Mouse (Mus musculus) cerebellum, postnatal 10 days (tissue): ENCODE results near the gene Cldn10.
A peak's percentile ranks its signal among the peaks of the same experiment; 100 is the strongest.

ENCODE experiments used
- DNase-seq, 2 experiments: peaks; one replicate each; pipeline ENCODE4 v3.0.0; 2021; ENCODE audit warnings: mixed read lengths in 2 of 2

Cldn10 gene

DNA sequence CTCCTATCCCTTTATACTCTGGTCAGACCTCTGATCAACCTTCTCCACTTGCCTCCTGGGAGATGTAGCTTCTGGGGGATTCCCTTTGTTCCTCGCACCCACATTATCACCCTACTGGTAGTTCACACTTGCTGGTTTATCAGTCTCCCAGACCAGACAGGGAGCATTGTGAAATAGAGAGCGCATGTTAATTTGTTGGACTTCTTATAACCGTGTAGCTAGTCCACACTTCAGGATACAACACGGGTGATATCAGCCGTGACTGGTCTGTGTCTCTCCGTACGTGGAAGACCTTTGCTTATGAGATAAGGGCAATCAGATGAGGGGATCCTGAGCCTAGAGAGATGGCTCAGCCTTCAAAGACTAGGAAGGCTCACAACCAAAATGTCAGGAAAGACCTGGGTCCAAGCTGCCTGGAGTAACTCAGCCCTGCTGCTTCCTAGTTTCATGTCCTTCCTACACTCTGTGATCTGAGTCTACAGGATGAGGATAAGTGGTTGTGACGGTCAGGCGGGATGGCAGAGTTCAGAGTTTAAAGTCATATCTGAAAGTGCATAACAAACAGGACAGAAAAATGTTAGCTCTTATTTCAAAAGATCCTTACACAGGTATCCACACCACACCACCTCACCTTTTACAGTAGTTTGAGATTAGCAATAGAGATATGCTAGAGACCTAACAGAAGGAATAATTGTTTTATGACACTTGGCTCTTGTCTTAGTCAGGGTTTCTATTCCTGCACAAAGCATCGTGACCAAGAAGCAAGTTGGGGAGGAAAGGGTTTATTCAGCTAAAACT lies 78.5 kb downstream of the Cldn10 start:
- no peak for DNase-seq

DNA sequence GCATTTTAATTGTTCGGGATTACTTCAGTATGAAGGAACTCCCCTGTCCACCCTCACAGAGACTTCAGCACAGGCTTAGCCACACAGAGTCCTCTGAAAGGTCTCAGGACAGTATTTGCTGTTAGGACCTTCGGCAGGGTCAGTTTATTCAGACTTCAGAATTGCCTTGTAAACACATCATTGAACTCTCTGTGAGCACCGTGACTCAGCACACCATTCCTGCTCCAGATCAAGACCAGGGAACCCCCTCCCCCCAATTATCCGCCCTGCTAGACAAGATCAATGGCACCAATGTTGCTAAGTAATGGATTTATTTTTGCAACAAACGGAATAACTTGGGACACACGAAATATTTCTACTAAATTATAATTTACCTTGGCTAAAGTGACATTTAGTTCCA lies 79.7 kb downstream of the Cldn10 start:
- no peak for DNase-seq

DNA sequence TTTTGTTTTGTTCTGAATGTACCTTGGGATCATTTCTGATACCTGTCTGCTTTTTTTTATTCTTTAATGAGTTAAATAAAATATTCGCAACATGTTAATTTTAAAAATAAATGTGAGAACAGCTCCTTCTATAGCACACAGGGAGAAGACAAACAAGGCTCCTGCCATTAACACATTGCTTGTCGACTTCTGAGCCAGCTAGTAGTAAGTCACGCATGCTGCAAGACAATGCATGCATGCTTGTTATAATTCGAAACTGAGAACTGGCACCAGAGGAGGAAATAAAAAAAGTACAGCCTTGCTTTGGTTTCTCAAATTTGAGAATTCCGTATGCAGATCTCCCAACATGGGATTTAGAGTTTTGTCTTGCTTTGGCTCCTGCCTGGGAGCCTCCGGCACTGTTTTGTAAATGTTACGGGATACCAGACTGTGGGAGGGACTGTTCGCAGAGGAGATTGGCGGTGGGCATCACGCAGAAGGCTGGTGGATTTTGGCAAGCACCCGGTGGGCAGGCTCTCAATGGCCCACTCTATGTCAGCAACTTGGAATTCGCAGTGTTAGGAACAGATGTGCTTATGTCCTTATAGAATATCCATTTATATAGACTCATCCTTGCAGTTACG lies 80.5 kb downstream of the Cldn10 start:
- DNase-seq, result peak; percentile 62 to 72

DNA sequence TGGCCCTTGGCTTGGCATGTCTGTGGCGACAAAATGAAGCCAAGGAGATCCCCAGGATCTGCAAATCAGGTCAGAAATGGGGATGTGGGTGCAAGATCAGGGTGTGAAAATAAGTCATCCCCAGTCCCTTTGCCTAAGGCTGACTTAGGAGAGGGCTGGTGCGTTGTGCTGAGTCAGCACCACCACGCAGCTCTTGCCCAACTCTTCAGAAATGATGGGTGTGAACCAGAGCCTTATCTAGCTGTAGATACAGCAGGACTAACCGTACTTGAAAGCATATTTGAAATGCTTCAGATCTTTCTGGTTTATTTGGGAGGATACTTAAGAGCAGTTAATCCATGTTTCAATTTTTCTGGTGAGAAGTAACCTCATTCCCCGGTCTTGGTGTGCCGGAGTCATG lies 82.0 kb downstream of the Cldn10 start:
- no peak for DNase-seq

DNA sequence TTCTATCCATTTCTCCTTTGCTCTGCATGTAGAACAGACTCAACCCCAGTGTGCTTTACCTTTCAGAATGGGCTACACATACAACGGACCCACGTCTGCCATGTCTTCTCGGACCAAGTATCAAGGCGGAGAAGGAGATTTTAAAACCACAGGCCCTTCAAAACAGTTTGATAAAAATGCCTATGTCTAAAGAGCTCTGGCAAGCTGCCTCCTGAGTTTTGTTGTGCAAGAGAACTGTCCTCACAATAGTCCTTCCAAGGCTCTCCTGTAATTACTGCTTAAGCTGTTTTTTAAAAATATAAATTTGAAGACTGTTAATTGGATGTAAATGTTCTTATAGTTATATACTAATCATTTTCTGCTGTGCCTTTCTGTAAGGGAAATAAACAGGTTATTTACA lies 86.4 kb downstream of the Cldn10 start:
- DNase-seq, result no peak

DNA sequence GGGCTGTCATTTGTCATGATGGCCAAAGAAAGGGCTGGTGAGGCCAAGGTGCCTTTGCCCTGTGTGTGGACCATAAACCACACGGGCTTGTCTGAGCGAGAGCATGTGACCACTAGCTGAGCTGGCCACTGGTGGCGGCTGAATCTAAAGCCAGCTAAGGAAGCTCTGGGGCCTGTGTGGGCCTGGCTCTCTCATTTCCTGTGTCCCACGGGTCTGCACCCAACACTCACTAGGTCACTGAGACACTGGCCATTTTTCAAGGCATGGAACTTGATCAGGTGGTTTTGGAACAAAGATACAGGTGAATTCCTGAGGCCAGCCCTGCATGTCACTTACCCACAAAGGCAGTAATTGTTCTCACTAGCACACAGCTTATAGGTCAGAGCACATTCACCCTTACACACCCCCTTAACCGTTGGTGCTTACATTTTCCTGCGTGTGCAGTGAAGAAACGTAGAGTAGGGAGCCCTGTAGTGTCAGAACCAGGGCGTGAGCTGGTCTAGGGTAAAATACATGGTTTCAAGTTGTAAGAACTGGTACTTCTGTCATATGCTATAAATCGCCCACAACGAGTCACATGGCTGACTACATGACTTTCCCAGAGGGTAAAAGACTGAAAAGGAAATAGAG lies 87.2 kb downstream of the Cldn10 start:
- no peak for DNase-seq

DNA sequence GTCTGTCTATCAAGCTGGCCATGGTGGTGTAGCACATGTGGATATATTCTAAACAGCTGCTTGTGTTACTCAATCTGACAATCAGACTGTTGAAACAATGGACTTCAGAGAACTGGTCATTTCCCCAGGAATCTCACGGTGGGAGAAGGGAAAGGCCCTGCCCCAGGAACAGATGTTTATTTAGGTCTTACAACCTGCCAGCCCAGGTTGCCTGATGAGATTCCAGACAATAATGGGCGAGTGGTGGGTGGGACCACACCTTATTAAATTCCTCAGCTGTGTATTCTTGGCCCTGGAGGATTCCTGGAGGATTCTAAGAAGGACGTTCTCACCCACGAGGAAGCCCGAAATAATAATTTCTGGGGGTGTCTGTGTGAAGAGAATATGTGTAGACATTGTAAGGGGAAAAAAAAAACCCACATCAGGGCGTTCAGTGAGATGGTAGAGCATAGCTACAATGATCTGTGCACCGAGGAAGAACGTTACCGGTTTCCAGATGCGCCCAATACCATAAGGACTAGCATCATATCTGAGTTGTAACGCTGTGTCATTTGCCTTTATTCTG lies 90.7 kb downstream of the Cldn10 start:
- DNase-seq, result no peak

DNA sequence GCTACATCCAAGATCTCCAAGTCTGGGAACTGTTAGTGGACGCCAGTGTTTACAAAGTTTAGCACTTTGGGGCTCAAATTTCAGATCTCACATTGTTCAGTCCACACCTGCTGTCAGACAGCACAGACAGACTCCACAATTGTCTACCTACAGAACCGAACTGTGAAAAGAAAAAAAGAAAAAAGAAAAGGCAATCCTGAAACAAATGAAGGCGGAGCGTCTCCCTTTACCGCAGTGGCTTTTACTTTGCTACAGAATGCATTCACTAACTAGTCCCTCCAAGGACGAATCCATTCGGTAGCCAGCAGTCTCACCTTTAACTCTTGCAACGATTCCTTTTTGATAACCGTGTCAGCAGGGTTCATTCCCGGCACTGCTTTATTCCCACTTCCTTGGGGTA lies 93.0 kb downstream of the Cldn10 start:
- DNase-seq, result no peak

DNA sequence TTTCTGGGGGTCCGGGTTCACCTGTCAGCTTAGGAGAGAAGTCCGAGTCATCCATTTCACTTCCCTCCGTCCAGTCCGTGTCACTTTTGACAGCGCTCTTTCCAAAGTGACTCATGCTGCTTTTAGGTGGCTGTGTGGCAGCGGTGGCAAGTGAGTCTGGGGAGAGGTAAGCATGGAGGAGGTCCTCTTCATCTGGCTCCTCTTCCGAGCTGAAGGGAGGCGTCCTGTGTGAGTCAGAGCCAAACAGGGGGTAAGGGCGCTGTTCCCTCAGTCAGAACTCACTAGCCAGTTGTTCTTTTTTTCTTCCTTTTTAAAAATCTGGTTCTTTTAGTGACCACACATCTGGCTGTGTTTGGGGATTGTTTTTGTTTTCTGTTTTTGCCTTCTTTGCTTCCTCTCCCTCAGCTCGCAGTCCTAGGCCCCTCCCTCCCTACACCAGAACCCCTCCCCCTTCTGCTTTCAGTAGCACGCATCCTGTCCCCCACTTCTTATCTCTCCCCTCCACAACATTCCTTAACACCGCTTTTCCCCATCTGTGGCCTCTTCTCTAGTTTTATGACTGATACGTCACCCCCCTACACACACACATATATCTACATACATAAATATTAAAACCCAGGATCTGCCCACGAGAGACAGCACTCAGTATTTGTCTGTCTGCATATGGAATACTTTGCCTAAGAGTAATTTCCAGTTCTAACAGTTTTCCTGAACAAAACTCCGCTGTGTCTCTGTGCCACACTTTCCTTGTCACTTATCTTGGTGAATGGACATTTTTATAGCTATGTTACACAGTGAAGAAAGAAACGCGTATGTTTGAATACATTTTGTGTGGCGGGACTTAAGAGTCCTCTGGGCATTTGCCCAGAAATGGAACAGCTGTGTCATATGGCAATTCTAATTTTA lies 95.9 kb downstream of the Cldn10 start:
- DNase-seq, result no peak

DNA sequence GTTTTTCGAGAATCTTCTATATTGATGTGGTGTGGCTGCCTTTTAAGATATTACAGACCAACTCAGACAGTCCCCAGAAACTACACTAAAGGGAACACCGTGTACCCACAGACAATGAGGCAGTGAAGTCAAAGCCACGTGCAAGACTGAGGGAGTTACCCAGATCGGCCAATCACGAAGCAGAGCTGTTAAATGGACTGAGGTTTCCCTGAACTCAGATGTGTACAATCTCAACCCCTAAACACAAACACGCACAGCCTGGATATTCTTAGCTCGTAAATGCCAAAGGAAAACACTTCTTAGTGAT lies 96.5 kb downstream of the Cldn10 start:
- DNase-seq, result no peak

DNA sequence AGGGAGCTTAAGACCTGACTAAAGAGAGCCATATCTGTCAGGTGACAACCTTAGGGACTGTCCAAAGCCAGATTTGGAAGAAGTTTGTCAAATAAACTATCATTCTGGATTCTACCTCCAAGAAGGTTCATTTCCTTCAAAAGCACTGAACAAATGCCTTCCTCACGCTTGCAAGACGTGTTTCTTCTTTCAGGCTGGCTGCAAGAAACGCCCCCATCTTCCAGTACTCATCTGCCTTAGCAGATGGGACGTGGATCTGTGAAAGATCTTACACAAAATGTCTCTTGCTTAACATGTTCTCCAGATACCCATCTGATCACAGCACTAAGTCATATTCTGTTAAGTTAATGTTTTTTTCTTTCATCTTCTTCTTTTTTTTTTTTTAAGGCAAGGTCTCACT lies 102.4 kb downstream of the Cldn10 start:
- DNase-seq, result no peak

DNA sequence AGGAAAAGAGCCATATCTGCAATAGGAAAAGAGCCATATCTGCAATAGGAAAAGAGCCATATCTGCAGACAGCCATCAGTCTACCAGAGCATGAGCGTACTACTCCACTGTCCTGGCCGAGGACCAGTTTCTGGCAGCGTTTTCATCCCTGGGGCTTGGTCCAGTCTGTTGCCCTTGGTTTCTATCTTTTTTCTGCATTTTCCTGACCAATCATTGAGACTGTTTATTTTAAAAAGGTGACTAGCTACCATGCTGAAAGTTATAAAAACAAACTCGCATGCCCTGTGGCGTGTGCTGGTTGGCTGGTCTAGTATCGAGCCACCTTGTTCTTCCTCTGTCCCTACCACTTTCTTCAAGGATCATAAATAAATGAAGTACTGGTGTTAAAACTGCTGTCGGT lies 107.5 kb downstream of the Cldn10 start:
- DNase-seq, result peak; percentile 61 to 73

DNA sequence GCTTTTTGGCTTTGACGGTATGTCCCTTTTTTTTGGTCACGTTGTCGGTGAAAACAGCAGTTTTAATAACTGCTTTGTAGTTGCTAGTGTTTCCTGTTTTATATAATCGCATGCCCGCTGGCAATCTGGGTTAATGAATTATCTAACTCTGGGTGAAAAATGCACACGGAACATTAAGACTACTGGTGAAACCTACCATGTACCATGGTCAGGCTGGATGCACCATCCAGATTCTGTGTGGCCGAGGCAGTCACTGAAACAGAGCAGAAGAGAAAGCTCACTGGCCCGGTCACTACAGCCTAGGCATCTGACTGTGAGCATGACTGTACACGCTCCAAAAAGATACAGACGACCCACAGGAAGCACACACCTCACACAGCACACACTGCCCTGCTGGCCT lies 107.9 kb downstream of the Cldn10 start:
- DNase-seq, result no peak

DNA sequence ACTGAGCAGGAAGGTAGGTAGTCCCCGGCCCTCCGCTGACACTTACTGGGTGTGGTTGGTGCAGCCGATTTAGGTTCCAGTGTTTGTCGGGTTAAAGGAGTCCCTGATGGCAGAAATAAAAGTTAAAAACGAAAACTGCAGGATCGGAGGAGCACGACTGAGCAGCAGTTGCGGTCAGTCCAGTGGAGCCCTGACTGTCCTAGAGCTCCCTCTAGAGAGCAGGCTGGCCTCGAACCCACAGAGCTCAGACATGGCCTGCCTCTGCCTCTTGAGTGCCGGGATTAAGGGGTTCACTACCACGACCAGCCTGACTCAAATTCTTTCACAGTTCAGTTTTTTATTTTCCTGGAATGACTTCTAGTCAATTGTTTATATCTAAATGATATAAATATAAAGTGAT lies 112.2 kb downstream of the Cldn10 start:
- no peak for DNase-seq

DNA sequence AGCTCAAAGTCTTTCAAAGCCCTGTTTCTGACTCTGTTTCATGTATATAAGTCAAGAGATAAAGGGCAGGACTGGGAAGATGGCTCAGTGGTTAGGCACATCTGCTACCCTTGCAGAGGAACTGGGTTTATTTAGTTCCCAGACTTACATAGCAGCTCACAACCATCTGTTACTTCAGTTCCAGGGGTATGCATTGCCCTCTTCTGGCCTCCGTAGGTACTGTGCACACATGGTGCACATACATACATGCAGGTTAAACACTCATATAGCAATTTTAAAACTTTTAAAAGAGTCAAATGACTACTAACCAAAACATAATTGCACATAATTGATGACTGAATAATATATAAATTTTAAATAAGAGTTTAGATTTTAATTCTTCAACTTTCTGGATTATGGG lies 113.2 kb downstream of the Cldn10 start:
- DNase-seq, result no peak

DNA sequence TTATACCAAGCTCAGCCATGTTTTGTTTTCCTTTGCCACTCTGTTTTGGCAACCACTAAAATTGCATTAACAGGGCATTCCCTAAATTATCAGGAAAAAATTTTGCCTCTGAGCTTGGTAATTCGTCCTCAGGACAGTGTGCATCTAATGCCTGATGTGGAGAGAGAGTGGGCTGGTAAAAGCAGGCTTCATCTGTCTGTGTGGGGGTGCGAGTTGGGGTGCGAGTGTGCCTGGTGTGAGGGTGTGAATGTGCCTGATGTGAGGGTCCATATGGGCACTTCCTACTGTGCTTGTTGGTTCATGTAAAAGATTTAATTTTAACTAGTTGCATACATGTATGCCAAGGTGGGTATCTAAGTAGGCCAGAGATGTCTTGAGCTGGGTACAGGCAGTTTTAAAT lies 115.7 kb downstream of the Cldn10 start:
- no peak for DNase-seq

DNA sequence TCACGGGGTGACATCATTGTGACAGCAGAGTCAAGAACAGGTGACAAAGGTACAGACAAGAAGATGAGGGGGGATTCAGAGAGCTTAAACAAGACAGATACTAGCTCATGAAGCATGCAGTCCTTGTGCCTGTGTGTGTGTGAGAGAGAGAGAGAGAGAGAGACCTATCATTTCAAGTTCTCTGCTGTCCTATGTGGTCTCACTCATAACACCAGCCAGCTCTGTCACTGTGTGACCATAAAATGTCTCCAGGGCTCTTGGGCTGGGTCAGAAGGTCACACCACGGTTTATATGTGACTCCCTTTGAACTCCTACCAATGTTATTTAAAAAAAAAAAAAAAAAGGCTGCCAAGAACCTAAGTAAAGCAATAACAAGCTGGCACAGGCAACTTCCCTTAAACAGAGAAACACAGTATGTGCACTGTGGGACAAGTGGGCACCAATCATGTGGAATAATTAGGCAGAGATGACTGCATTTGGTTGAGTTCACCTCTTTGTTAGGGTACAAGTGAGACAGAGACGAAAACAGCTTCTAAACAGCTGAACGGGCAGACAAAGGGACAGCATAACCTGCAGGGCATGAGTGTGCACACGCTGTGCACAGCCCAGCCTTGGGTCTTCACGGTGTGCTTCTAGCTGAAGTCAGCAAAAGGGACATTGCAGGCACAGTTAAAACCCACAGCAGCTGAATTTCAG lies 116.3 kb downstream of the Cldn10 start:
- DNase-seq, result peak; percentile 19 to 26

DNA sequence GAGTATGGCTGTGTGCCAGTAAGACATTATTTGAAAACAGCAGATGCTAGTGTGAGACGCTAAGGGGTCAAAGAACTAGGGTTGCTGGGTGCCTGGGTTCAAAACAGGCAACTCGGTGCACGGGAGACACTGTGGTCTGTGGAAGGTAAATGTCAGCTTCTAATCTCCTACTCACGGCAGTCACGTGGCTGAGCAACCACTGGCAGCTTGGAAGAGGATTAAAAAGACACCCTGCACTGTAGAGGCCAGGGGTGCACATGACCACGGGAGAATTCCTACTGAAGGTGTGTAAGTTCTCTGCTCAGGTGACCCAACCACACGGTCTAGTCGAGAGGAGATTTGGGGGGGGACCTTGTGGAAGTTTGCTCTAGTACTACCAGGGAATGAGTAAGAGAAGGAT lies 119.9 kb downstream of the Cldn10 start:
- no peak for DNase-seq

DNA sequence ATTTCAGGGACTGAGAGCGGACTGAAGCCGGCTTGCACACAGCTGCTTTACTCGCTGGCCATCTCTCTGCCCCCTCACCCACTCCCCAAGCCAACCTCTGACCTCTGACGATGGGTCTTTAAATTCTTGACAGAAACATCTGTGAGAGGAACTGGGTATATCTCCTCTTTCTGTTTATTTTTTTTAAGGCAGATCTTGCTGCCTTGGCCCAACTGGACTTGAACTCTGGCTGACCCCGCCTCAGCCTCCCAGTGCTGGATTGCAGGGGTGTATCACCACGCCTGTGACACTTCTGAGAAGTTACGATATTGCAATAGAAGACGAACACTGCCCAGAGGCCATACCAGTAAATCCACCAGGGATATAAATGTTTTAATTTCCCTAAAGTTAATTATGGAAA lies 122.2 kb downstream of the Cldn10 start:
- no peak for DNase-seq

DNA sequence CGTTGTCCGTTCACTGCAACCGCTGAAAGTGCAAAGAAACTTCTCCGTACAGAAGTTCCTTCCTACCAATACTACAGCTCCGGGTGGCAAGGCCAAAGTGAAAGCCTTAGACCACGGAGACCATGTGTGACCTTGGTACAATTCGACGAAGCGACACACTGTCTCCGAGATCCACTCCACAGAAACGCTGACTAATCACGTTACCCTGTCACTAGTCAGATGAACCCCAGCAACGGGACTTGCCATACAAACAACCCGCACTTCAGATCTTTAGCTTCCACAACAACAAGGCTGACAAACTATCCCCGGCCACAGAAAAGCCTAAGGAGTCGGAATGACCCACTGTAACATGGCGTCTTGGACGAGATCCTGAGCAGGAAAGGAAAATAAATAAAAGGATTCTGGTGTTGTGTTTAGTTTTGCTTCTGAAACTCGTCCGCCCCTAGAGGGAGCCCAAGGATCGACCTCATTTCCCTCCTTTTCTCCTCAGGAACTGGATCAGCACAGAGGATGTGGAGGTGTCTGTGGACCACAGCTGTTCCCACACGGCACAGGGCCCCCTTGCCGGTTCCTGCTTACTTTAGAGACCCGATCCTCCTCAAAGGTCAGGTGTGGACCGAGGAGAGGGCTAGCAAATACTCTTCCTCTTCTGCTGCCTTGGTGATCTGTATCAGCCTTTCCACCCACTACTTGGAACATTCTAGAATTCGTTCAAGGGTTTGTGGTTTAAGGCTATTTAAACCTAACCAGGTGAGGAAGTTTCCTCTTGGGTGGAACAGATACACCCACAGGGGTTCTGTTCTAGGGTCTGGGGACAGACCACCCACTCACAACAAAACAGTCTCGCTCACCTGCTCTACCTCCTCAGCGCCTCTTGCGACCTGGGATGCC lies 122.9 kb downstream of the Cldn10 start:
- peak; percentile 74 to 77 for DNase-seq

DNA sequence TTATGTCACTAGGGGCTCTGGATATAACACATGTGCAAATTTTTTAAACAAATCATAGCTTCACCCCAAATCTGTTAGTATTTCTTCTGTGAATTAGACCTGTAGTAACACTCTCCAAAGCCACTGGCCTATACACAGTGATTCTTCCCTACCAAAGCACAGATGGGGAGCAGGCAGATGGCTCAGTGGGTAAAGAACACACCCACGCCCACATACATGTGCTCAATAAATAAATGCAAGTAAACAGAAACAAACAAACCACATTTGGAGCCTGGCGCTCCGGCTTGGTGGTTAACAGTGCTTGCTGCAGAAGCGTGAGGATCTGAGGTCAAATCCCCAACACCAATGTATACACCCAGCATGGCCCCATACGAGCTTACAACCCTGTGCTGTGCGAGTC lies 123.8 kb downstream of the Cldn10 start:
- DNase-seq, result no peak
